Mouse (Mus musculus): Measurements from ENCODE around the gene Ptprs. TPM values are rescaled to one million over a fixed set of nuclear protein-coding genes. Genes with fewer than 3 reads are reported as not detected.
A peak's percentile ranks its signal among the peaks of the same experiment; 100 is the strongest.
"Not testable (repeated sequence)": the region's sequence is repeated elsewhere in the genome, so short reads cannot be mapped to it uniquely, and the experiment has no call there.

The Ptprs gene
- polyA plus RNA-seq, 1 experiment = 128 TPM

GRCm38 (mm10) chr17:56509707-56510472 is 33.6 kb upstream of the Ptprs start:
- WGBS = 12% methylated on average over 33 of the region's 37 CpGs
- no peak overlapping the region for H3K4me3 ChIP-seq (replicated peaks; ENCODE audit: extremely low read depth, low read depth, low read length)
- no peaks in the 10 kb centered on the region for H3K4me1 ChIP-seq (ENCODE audit: control insufficient read depth, insufficient read depth, low read length)
- TF ChIP-seq POLR2A (IDR thresholded peaks at IDR 0.05; ENCODE audit: borderline replicate concordance, extremely low read depth, low read depth, low read length) (no peak), CTCF (IDR thresholded peaks at IDR 0.05; ENCODE audit: insufficient read depth, low read length) (no peak)
- no peak for DNase-seq

DNA sequence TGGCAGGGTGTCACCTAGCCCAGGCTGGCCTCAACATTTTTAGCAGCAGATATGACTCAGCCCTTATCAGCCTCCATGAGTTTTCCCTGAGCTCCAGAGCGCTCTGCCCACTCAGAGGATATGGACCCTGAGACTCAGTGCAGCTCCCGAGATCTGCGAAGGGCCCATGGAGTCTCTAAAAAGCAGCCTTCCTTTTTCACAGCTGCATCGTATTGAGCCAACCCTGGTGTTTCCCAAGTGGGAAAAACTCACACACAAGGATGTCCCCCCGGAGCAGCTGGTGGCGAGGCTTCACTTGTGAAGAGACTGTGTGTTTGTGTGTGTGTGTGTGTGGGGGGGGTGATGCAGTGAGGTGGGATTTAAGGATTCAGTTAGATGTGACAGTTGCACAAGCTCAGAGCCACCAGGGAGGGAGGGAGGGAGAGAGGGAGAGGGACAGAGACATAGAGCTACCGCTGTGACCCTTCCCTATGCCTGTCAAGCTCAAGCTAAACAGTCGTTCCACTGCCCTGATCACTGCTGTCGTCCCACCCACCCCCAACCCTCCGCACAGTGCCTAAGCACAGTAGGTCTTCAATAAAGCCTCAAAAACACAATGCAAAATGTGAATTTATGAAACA is 32.8 kb upstream of the Ptprs start:
- H3K4me3 ChIP-seq (replicated peaks; ENCODE audit: extremely low read depth, low read depth, low read length) = no peak overlapping the region
- no peak for DNase-seq
- TF ChIP-seq POLR2A (IDR thresholded peaks at IDR 0.05; ENCODE audit: borderline replicate concordance, extremely low read depth, low read depth, low read length) (no peak), CTCF (IDR thresholded peaks at IDR 0.05; ENCODE audit: insufficient read depth, low read length) (no peak)
- no peaks in the 10 kb centered on the region for H3K4me1 ChIP-seq (ENCODE audit: control insufficient read depth, insufficient read depth, low read length)
- WGBS = 48% methylated on average over 10 of the region's 10 CpGs

DNA sequence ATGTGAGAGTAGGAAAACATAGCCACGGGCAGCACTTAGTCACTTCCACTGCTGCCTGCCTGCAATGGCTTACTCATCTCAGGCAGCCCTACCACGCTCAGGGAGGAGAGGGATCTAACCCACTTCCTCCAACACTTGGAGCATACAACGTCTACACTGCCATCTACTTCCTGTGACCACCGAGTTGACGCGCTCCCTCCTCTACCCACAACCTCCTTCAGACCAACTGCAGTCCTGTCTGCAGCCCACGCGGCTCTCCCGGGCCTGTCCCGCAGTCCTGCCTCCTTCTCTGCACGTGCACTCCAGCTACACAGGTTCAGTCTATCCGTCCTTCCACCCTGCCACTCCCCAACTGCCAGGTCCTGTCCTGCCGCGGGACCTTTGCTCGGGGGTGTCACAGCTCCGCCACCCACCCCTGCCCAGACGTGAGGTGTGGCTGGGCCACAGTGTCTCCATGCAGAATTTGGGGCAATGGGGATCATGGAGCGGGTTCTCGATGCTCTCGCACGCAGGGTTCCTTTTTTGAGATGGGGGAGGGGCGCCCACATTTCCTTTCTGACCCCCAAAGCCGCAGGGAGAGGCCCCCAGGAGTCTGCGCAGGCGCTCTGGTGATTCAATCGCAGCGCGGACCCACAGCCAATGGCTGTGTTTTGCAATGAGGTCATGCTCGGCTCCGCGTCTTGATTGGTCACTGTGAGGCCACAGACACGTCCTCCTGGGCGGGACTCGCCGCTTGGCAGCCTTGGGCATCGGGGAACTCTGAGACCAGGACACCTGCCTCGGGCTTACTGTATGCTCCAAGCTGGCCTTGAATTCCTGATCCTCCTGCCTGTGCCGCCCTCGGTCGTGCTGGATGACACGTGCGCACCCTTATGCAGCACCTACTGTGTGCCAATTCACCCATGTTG is 31.1 kb upstream of the Ptprs start:
- DNase-seq = peak; percentile 90
- WGBS = under 1% methylated on average over 42 of the region's 42 CpGs

GRCm38 (mm10) chr17:56506417-56507065 is 30.3 kb upstream of the Ptprs start:
- no peak for TF ChIP-seq POLR2A (IDR thresholded peaks at IDR 0.05; ENCODE audit: borderline replicate concordance, extremely low read depth, low read depth, low read length)
- no peak for TF ChIP-seq CTCF (IDR thresholded peaks at IDR 0.05; ENCODE audit: insufficient read depth, low read length)
- H3K4me1 ChIP-seq (ENCODE audit: control insufficient read depth, insufficient read depth, low read length) = no peaks in the 10 kb centered on the region
- whole genome bisulfite sequencing = 61% methylated on average over 15 of the region's 15 CpGs
- no peak overlapping the region for H3K4me3 ChIP-seq (replicated peaks; ENCODE audit: extremely low read depth, low read depth, low read length)
- no peak for DNase-seq

More for the DNA sequence above, 31.1 kb upstream of the Ptprs start:
- TF ChIP-seq CTCF (IDR thresholded peaks at IDR 0.05; ENCODE audit: insufficient read depth, low read length) (no peak), POLR2A (IDR thresholded peaks at IDR 0.05; ENCODE audit: borderline replicate concordance, extremely low read depth, low read depth, low read length) (peak; percentile 22; the same call in 1 of the 2 replicates)
- Histone ChIP-seq H3K4me1 (ENCODE audit: control insufficient read depth, insufficient read depth, low read length) (no peaks in the 10 kb centered on the region), H3K4me3 (replicated peaks; ENCODE audit: extremely low read depth, low read depth, low read length) (peak overlapping the region; percentile 74)

GRCm38 (mm10) chr17:56505401-56505800 is 29.1 kb upstream of the Ptprs start:
- Histone ChIP-seq H3K4me1 (ENCODE audit: control insufficient read depth, insufficient read depth, low read length) (no peaks in the 10 kb centered on the region), H3K4me3 (replicated peaks; ENCODE audit: extremely low read depth, low read depth, low read length) (no peak overlapping the region)
- TF ChIP-seq POLR2A (IDR thresholded peaks at IDR 0.05; ENCODE audit: borderline replicate concordance, extremely low read depth, low read depth, low read length) (no peak), CTCF (IDR thresholded peaks at IDR 0.05; ENCODE audit: insufficient read depth, low read length) (no peak)
- WGBS = 90% methylated on average over 10 of the region's 10 CpGs
- DNase-seq = no peak

- no peak overlapping the region for H3K4me3 ChIP-seq (replicated peaks; ENCODE audit: extremely low read depth, low read depth, low read length)
- TF ChIP-seq POLR2A (IDR thresholded peaks at IDR 0.05; ENCODE audit: borderline replicate concordance, extremely low read depth, low read depth, low read length) (no peak), CTCF (IDR thresholded peaks at IDR 0.05; ENCODE audit: insufficient read depth, low read length) (no peak)
- no peak for DNase-seq
- 24% methylated on average over 9 of the region's 9 CpGs for WGBS
- H3K4me1 ChIP-seq (ENCODE audit: control insufficient read depth, insufficient read depth, low read length) = no peaks in the 10 kb centered on the region
These were observed 26.2 kb upstream of the Ptprs start for GRCm38 (mm10) chr17:56502526-56502925.

- 58% methylated on average over 2 of the region's 2 CpGs for WGBS
- not testable (repeated sequence) for H3K4me1 ChIP-seq (ENCODE audit: control insufficient read depth, insufficient read depth, low read length)
These were observed 25.5 kb upstream of the Ptprs start for GRCm38 (mm10) chr17:56501635-56502400.

DNA sequence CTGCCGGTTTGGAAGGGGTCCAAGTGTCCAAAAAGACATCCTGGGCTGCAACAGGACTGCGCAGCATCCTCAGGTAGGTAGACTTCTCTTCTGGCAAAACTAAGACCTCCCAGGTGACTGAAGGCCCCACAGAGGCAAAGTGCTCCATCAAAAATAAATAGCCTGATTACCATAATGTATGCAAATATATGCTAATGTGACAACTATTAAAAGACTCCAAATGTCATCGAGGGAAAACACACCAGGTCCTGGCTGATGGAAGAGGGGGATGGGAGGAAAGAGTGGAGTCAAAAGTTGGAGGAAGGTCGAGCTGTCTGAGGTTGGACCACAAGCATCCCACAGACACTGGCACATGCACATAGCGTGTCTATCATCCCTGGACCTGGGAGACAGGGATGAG is 22.9 kb upstream of the Ptprs start:
- no peak for TF ChIP-seq CTCF (IDR thresholded peaks at IDR 0.05; ENCODE audit: insufficient read depth, low read length)
- no peak for TF ChIP-seq POLR2A (IDR thresholded peaks at IDR 0.05; ENCODE audit: borderline replicate concordance, extremely low read depth, low read depth, low read length)
- H3K4me1 ChIP-seq (ENCODE audit: control insufficient read depth, insufficient read depth, low read length) = no peaks in the 10 kb centered on the region
- WGBS = 73% methylated on average over 5 of the region's 5 CpGs
- no peak for DNase-seq
- H3K4me3 ChIP-seq (replicated peaks; ENCODE audit: extremely low read depth, low read depth, low read length) = no peak overlapping the region

More at GRCm38 (mm10) chr17:56501635-56502400, 25.5 kb upstream of the Ptprs start:
- DNase-seq; H3K4me3 ChIP-seq (replicated peaks; ENCODE audit: extremely low read depth, low read depth, low read length): not testable (repeated sequence)

All from lung, adult 2 months (tissue).